In genomic region chr5:126671156-126671555, GRCm38 (mm10) we compare ENCODE assay signal across 9 mouse cellular contexts.
DNase-seq lines count a peak whose midpoint lies in the region; ATAC-seq lines count a peak whose summit lies in the region.
"Had no signal": no experiment of that assay in that cellular context is flagged by ENCODE, and none has a peak within 500 bp of the region (broad histone marks: within the 10 kb centered on the region; RNA-seq: fewer than 3 reads in every experiment).

No protein-coding gene starts in this region.

- H3K36me3 ChIP-seq in embryonic facial prominence, embryonic 10.5 days (replicated peaks): no peaks in the 10 kb centered on the region
- H3K36me3 ChIP-seq: midbrain, embryonic 12.5 days had no signal

- intact Hi-C loops in heart, postnatal 36 days (cut with DNase I): no loop called here

- no peaks in the 10 kb centered on the region for H3K4me1 ChIP-seq in embryonic facial prominence, embryonic 10.5 days
- H3K4me1 ChIP-seq: midbrain, embryonic 12.5 days had no signal

- peak; percentile 0 to 29 for DNase-seq in heart, adult 18-20 months
- DNase-seq in heart, postnatal 36 days: no peak
- peak; percentile 7 for DNase-seq in 3134 (ENCODE audit: extremely low read depth, insufficient read length, low spot score)
- peak; percentile 68 for DNase-seq in ZHBTc4 (ENCODE audit: low read depth, low spot score)
- peak; percentile 66 for DNase-seq in embryonic facial prominence, embryonic 10.5 days (ENCODE audit: low spot score)
- DNase-seq in left cerebral cortex, adult 18-20 months (ENCODE audit: low spot score in 2 of 2): peak; percentile 46 to 73
- DNase-seq in spleen, postnatal 4 days (ENCODE audit: low spot score in 2 of 2): no peak

- WGBS in embryonic facial prominence, embryonic 10.5 days: 72% methylated on average over 1 of the region's 1 CpGs

- no peak overlapping the region for H3K4me3 ChIP-seq in embryonic facial prominence, embryonic 10.5 days
- H3K4me3 ChIP-seq: midbrain, embryonic 12.5 days had no signal

- no peak for ATAC-seq in megakaryocyte progenitor cell, adult 5-6 weeks (replicated peaks; ENCODE audit: poor library complexity)

- H3K27me3 ChIP-seq in embryonic facial prominence, embryonic 10.5 days (replicated peaks; ENCODE audit: low read depth, poor library complexity, severe bottlenecking): no peaks in the 10 kb centered on the region
- H3K27me3 ChIP-seq: midbrain, embryonic 12.5 days had no signal

- H3K27ac ChIP-seq in embryonic facial prominence, embryonic 10.5 days (replicated peaks): no peak overlapping the region
- H3K27ac ChIP-seq: midbrain, embryonic 12.5 days had no signal

- no peaks in the 10 kb centered on the region; the same call in 1 of the 2 replicates for H3K9me3 ChIP-seq in embryonic facial prominence, embryonic 10.5 days
- H3K9me3 ChIP-seq: midbrain, embryonic 12.5 days had no signal

Comparison
In these comparisons a context has a peak if more than half of its experiments do, and no peak if none do; other contexts are left out.
1. DNase-seq: peak in heart, adult 18-20 months (2 of 2), 3134 (single experiment), ZHBTc4 (single experiment), embryonic facial prominence, embryonic 10.5 days (single experiment) and left cerebral cortex, adult 18-20 months (2 of 2); none in heart, postnatal 36 days (0 of 2) and spleen, postnatal 4 days (0 of 2).